Mouse (Mus musculus): ENCODE data around the gene Dab2ip. TPM values are rescaled to one million over a fixed set of nuclear protein-coding genes. Genes with fewer than 3 reads are reported as not detected.

Gene Dab2ip
- total and polyA plus RNA-seq, 3 experiments: 4.0 to 9.9 TPM; not detected in 1

DNA sequence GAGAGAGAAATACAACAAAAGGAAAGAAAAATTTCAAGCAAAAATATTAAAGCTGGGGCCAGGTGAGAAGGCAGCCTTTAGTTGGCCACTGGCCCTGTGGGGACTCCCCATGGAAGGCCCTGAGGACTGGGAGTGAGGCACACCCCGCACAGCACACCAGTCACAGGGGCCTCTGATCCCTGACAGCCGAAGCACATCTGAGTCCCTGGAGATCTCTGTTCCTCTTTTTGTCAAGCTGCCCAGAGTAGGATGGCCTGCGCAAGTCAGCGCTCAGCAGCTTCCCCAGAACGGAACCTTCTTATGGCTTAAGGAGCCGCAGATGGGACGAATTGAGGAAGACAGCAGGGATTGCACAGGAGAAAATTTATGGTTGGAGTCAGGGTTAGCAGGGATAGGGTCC lies 198.4 kb downstream of the Dab2ip start:
- 0 out of 4 replicates have a peak, but pooled peaks cover 0 to 1% of the 10 kb centered on the region in 2 experiments for H3K27me3 ChIP-seq (ENCODE audit: control insufficient read depth in 1 of 2, insufficient read depth in 2 of 2, low read length in 2 of 2)
- H3K4me1 ChIP-seq (ENCODE audit: control insufficient read depth in 1 of 2, insufficient read depth in 2 of 2, low read length in 2 of 2): peaks cover 0 to 3% of the 10 kb centered on the region in 2 experiments; a peak in 1 of 4 replicates
- no peaks in the 10 kb centered on the region for H3K9me3 ChIP-seq (replicated peaks; ENCODE audit: insufficient read depth, low read length)
- no peaks in the 10 kb centered on the region for H3K36me3 ChIP-seq (ENCODE audit: control insufficient read depth in 1 of 2, insufficient read depth in 2 of 2, low read length in 2 of 2)
- no peaks in the 10 kb centered on the region for H3K79me2 ChIP-seq (ENCODE audit: control insufficient read depth, insufficient read depth, low read length, poor library complexity)
- no peak overlapping the region for H3K27ac ChIP-seq (ENCODE audit: control insufficient read depth, low read depth, low read length)
- no peak overlapping the region for H3K4me3 ChIP-seq (ENCODE audit: control insufficient read depth in 1 of 2, insufficient read depth in 1 of 2, low read depth in 2 of 2, low read length in 2 of 2)
- DNase-seq (ENCODE audit: low read depth, low spot score): peak; percentile 54
- TF ChIP-seq CHD1 (IDR thresholded peaks at IDR 0.05; ENCODE audit: low read depth, low read length) (no peak), TCF12 (IDR thresholded peaks at IDR 0.05; ENCODE audit: low read depth, low read length) (no peak), SMC3 (IDR thresholded peaks at IDR 0.05; ENCODE audit: low read depth, low read length) (no peak), RCOR1 (IDR thresholded peaks at IDR 0.05; ENCODE audit: low read depth, low read length) (no peak), MAZ (IDR thresholded peaks at IDR 0.05; ENCODE audit: low read depth, low read length) (no peak), ELF1 (IDR thresholded peaks at IDR 0.05; ENCODE audit: low read depth, low read length) (no peak), E2F4 (IDR thresholded peaks at IDR 0.05; ENCODE audit: borderline replicate concordance, low read depth, low read length) (no peak), POLR2AphosphoS2 (IDR thresholded peaks at IDR 0.05; ENCODE audit: low read length) (no peak), KAT2A (conservative IDR thresholded peaks at IDR 0.05; ENCODE audit: low read depth, low read length) (no peak), USF1 (IDR thresholded peaks at IDR 0.05; ENCODE audit: low read depth, low read length) (no peak), ZNF384 (IDR thresholded peaks at IDR 0.05; ENCODE audit: low read depth, low read length) (no peak), GATA1 (IDR thresholded peaks at IDR 0.05; ENCODE audit: low read depth, low read length) (no peak), JUND (IDR thresholded peaks at IDR 0.05; ENCODE audit: low read depth, low read length) (no peak), BHLHE40 (IDR thresholded peaks at IDR 0.05; ENCODE audit: borderline replicate concordance, low read depth, low read length) (no peak), EP300 (IDR thresholded peaks at IDR 0.05; ENCODE audit: low read depth in 1 of 2, low read length in 2 of 2) (no peak)
- no peak overlapping the region for H3K9ac ChIP-seq (ENCODE audit: control insufficient read depth, low read depth, low read length, poor library complexity, severe bottlenecking)

DNA sequence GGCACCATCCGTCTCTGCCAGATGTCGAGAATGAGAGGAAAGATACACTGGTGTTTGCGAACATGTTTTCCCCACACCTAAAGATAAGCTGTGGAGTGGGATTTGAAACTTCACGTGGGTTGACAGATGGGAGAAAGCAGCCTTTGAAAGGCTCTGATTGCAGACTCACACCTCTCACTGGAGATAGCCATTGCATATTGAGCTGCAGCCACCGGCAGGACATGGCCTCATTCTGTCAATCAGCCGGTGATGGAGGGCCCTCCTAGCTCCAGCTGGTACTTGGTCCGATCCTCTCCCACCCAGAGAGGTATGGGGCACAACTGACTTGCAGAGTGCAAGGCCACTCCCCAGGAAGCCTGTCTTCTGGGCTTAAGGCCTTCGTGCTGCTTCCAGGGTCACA lies 202.3 kb downstream of the Dab2ip start:
- H3K9me3 ChIP-seq (replicated peaks; ENCODE audit: insufficient read depth, low read length): no peaks in the 10 kb centered on the region
- TF ChIP-seq KAT2A (conservative IDR thresholded peaks at IDR 0.05; ENCODE audit: low read depth, low read length) (no peak), MYB (IDR thresholded peaks at IDR 0.05; ENCODE audit: low read depth, low read length) (no peak), UBTF (IDR thresholded peaks at IDR 0.05; ENCODE audit: borderline replicate concordance, insufficient read depth, low read depth, low read length) (no peak), MAFK (IDR thresholded peaks at IDR 0.05; ENCODE audit: borderline replicate concordance, low read depth, low read length) (no peak), EP300 (IDR thresholded peaks at IDR 0.05; ENCODE audit: low read depth in 1 of 2, low read length in 2 of 2) (no peak), BHLHE40 (IDR thresholded peaks at IDR 0.05; ENCODE audit: borderline replicate concordance, low read depth, low read length) (no peak), SMC3 (IDR thresholded peaks at IDR 0.05; ENCODE audit: low read depth, low read length) (no peak), POLR2AphosphoS2 (IDR thresholded peaks at IDR 0.05; ENCODE audit: low read length) (no peak), MEF2A (IDR thresholded peaks at IDR 0.05; ENCODE audit: extremely low read depth, insufficient replicate concordance, low read depth, low read length, poor library complexity, severe bottlenecking) (no peak), POLR2AphosphoS5 (IDR thresholded peaks at IDR 0.05; ENCODE audit: borderline replicate concordance, low read depth, low read length) (no peak), E2F4 (IDR thresholded peaks at IDR 0.05; ENCODE audit: borderline replicate concordance, low read depth, low read length) (no peak), GATA1 (IDR thresholded peaks at IDR 0.05; ENCODE audit: low read depth, low read length) (no peak), CHD1 (IDR thresholded peaks at IDR 0.05; ENCODE audit: low read depth, low read length) (no peak), TAL1 (IDR thresholded peaks at IDR 0.05; ENCODE audit: low read length) (no peak), POLR2A (IDR thresholded peaks at IDR 0.05; ENCODE audit: control insufficient read depth in 1 of 2, insufficient read depth in 1 of 2, low read depth in 1 of 2, low read length in 2 of 2, poor library complexity in 1 of 2) (no peak), ZNF384 (IDR thresholded peaks at IDR 0.05; ENCODE audit: low read depth, low read length) (no peak)
- H3K27me3 ChIP-seq (ENCODE audit: control insufficient read depth in 1 of 2, insufficient read depth in 2 of 2, low read length in 2 of 2): 0 out of 4 replicates have a peak, but pooled peaks cover 0 to 1% of the 10 kb centered on the region in 2 experiments
- no peaks in the 10 kb centered on the region for H3K36me3 ChIP-seq (ENCODE audit: control insufficient read depth in 1 of 2, insufficient read depth in 2 of 2, low read length in 2 of 2)
- H3K4me3 ChIP-seq (ENCODE audit: control insufficient read depth in 1 of 2, insufficient read depth in 1 of 2, low read depth in 2 of 2, low read length in 2 of 2): no peak overlapping the region
- no peak overlapping the region for H3K27ac ChIP-seq (ENCODE audit: control insufficient read depth, low read depth, low read length)
- no peak for DNase-seq (ENCODE audit: low read depth, low spot score)
- H3K4me1 ChIP-seq (ENCODE audit: control insufficient read depth in 1 of 2, insufficient read depth in 2 of 2, low read length in 2 of 2): peaks cover 0 to 3% of the 10 kb centered on the region in 2 experiments; a peak in 1 of 4 replicates
- no peaks in the 10 kb centered on the region for H3K79me2 ChIP-seq (ENCODE audit: control insufficient read depth, insufficient read depth, low read length, poor library complexity)
- H3K9ac ChIP-seq (ENCODE audit: control insufficient read depth, low read depth, low read length, poor library complexity, severe bottlenecking): no peak overlapping the region
